Mouse (Mus musculus): ENCODE measurements around the gene Tcstv1. TPM values are rescaled to one million over a fixed set of nuclear protein-coding genes. Genes with fewer than 3 reads are reported as not detected.
"Not testable (repeated sequence)": the region's sequence is repeated elsewhere in the genome, so short reads cannot be mapped to it uniquely, and the experiment has no call there.

Tcstv1 gene
- polyA plus RNA-seq, 1 experiment from 2014 or later = not detected

DNA sequence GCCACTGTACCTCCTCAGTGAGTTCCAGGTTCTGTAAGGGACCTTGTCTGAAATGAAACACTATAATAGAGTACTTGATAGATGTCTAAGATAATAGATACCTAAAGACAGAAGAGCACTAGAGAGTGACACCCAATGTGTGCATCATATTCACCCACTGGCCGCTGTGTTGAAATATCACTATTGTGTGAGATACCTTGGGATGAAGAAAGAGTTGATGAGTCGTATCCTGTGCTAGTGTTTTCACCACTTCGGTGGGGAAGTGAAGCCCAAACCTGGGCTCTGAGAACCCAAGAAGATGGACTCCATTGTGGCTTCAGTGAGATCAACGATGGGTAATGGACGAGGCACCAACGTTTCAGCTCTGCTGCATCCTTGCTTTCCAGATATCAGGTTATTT, 32.2 kb downstream of the Tcstv1 start:
- no CpG with 5 or more reads among the region's 6 CpGs for WGBS
- not testable (repeated sequence) for H3K4me1 ChIP-seq (replicated peaks; ENCODE audit: control insufficient read depth, insufficient read depth, low read length); ATAC-seq (ENCODE audit: low FRiP score); H3K4me3 ChIP-seq (ENCODE audit: low read depth, low read length); H3K9ac ChIP-seq (ENCODE audit: low read depth, low read length); H3K36me3 ChIP-seq (ENCODE audit: control insufficient read depth, insufficient read depth, low read length); H3K27me3 ChIP-seq (ENCODE audit: control insufficient read depth, insufficient read depth, low read length); H3K27ac ChIP-seq (ENCODE audit: low read depth, low read length); H3K9me3 ChIP-seq (ENCODE audit: control insufficient read depth, low read length); H3K4me2 ChIP-seq (replicated peaks; ENCODE audit: low read depth, low read length); DNase-seq (ENCODE audit: low spot score)

Other genes starting within 250 kb of the Tcstv1 start
- gene Hmgcs1, start 204.4 kb downstream of the Tcstv1 start, polyA plus RNA-seq (2014; fragmentation: Nextera tagmentation; extraction: Ambion mirVana) = 493 and 527 TPM in 2 replicates
- gene Nim1k, start 138.9 kb downstream of the Tcstv1 start, polyA plus RNA-seq (2014; fragmentation: Nextera tagmentation; extraction: Ambion mirVana) = 1.0 and 2.1 TPM in 2 replicates
- gene Zfp131, start 103.9 kb downstream of the Tcstv1 start, polyA plus RNA-seq (2014; fragmentation: Nextera tagmentation; extraction: Ambion mirVana) = 44.1 and 45.9 TPM in 2 replicates
- not detected in 2 replicates for gene AF067063, start 64.6 kb downstream of the Tcstv1 start, polyA plus RNA-seq (2014; fragmentation: Nextera tagmentation; extraction: Ambion mirVana)
- gene D13Ertd608e, start 58.8 kb downstream of the Tcstv1 start, polyA plus RNA-seq (2014; fragmentation: Nextera tagmentation; extraction: Ambion mirVana) = not detected in 2 replicates
- gene Gm21761, start 34.5 kb upstream of the Tcstv1 start, polyA plus RNA-seq (2014; fragmentation: Nextera tagmentation; extraction: Ambion mirVana) = not detected in 2 replicates
- not detected in 2 replicates for gene B020031M17Rik, start 56.0 kb upstream of the Tcstv1 start, polyA plus RNA-seq (2014; fragmentation: Nextera tagmentation; extraction: Ambion mirVana)
- not detected in 2 replicates for gene Gm36079, start 132.2 kb upstream of the Tcstv1 start, polyA plus RNA-seq (2014; fragmentation: Nextera tagmentation; extraction: Ambion mirVana)
- gene Gm21188, start 157.4 kb upstream of the Tcstv1 start, polyA plus RNA-seq (2014; fragmentation: Nextera tagmentation; extraction: Ambion mirVana) = not detected in 2 replicates
- gene Gm20767, start 245.5 kb upstream of the Tcstv1 start, polyA plus RNA-seq (2014; fragmentation: Nextera tagmentation; extraction: Ambion mirVana) = not detected in 2 replicates